Mouse (Mus musculus) intestine, embryonic 14.5 days (tissue): Measurements from ENCODE around the gene Dpp6. TPM values are rescaled to one million over a fixed set of nuclear protein-coding genes. Genes with fewer than 3 reads are reported as not detected.

Experiments used
- ATAC-seq: fragments of 200-750 bp; cut with Nextera tagmentation; replicated peaks from 2 replicates; pipeline ENCODE4 v1.8.0; 2017; ENCODE audit warnings: low read depth, moderate number of reproducible peaks, moderate TSS enrichment, moderate library complexity; ENCODE audit not compliant: low FRiP score, low TSS enrichment
- DNase-seq: peaks from one replicate; pipeline ENCODE4 v3.0.0-alpha.2; 2018; ENCODE audit warnings: low spot score
- H3K27ac ChIP-seq: fragments of 300-500 bp; sonication (generic); 2 replicates; pipeline ENCODE4 v1.5.1; 2014; ENCODE audit warnings: low read depth, mild to moderate bottlenecking, control low read depth
- H3K27me3 ChIP-seq: fragments of 300-500 bp; sonication (generic); replicated peaks from 2 replicates; pipeline ENCODE4 v1.6.1; 2014; ENCODE audit warnings: low read length, control low read depth; ENCODE audit not compliant: control insufficient read depth, insufficient read depth
- H3K36me3 ChIP-seq: fragments of 300-500 bp; sonication (generic); 2 replicates; pipeline ENCODE4 v1.6.1; 2014; ENCODE audit warnings: low read length, control low read depth; ENCODE audit not compliant: control insufficient read depth, insufficient read depth
- H3K4me1 ChIP-seq: fragments of 300-500 bp; sonication (generic); replicated peaks from 2 replicates; pipeline ENCODE4 v1.6.1; 2014; ENCODE audit warnings: low read length, control low read depth, mixed read lengths; ENCODE audit not compliant: control insufficient read depth, insufficient read depth
- H3K4me2 ChIP-seq: fragments of 300-500 bp; sonication (generic); 2 replicates; pipeline ENCODE4 v1.6.1; 2014; ENCODE audit warnings: low read length
- H3K4me3 ChIP-seq: fragments of 300-500 bp; sonication (generic); 2 replicates; pipeline ENCODE4 v1.5.1; 2014; ENCODE audit warnings: low read depth, low read length, control low read depth, mixed read lengths
- H3K9ac ChIP-seq: fragments of 300-500 bp; sonication (generic); 2 replicates; pipeline ENCODE4 v1.6.1; 2014; ENCODE audit warnings: mild to moderate bottlenecking, low read length
- H3K9me3 ChIP-seq: fragments of 300-500 bp; sonication (generic); 2 replicates; pipeline ENCODE4 v1.6.1; 2016; ENCODE audit warnings: low read length, control low read depth; ENCODE audit not compliant: control insufficient read depth
- WGBS: fragments of 180-500 bp; shearing (Covaris S2); extraction: QIAGEN DNeasy Blood & Tissue Kit; methylation state at CpG from one replicate; pipeline ENCODE4 v1.1.7; 2014; 5-methylcytosine and 5-hydroxymethylcytosine counted together
- polyA plus RNA-seq: library from polyadenylated mRNA; unstranded; fragments of >200 nt; fragmentation: Nextera tagmentation; extraction: Ambion mirVana; gene quantifications from 2 replicates; pipeline ENCODE4 v1.2.1, GENCODE M21; 2014

Dpp6 gene
- polyA plus RNA-seq, 1 experiment from 2014 or later = 2.0 TPM

GRCm38 (mm10) chr5:27380656-27381385 is 563.8 kb downstream of the Dpp6 start:
- DNase-seq (no peak), ATAC-seq (no peak)
- WGBS = 77% methylated on average over 4 of the region's 4 CpGs
- Histone ChIP-seq H3K4me2 (no peak overlapping the region), H3K27ac (no peak overlapping the region), H3K4me3 (no peak overlapping the region), H3K9ac (no peak overlapping the region), H3K9me3 (no peaks in the 10 kb centered on the region), H3K27me3 (no peaks in the 10 kb centered on the region), H3K36me3 (no peaks in the 10 kb centered on the region), H3K4me1 (no peaks in the 10 kb centered on the region)

GRCm38 (mm10) chr5:27398371-27398770 is 581.4 kb downstream of the Dpp6 start:
- Histone ChIP-seq H3K9ac (no peak overlapping the region), H3K4me3 (no peak overlapping the region), H3K27me3 (no peaks in the 10 kb centered on the region), H3K36me3 (no peaks in the 10 kb centered on the region), H3K4me1 (no peaks in the 10 kb centered on the region), H3K4me2 (no peak overlapping the region), H3K9me3 (no peaks in the 10 kb centered on the region), H3K27ac (no peak overlapping the region)
- 70% methylated on average over 3 of the region's 3 CpGs for WGBS
- no peak for DNase-seq
- ATAC-seq = no peak

- Histone ChIP-seq H3K27ac (no peak overlapping the region), H3K9me3 (no peaks in the 10 kb centered on the region), H3K9ac (no peak overlapping the region), H3K36me3 (no peaks in the 10 kb centered on the region), H3K4me3 (no peak overlapping the region), H3K27me3 (no peaks in the 10 kb centered on the region), H3K4me1 (no peaks in the 10 kb centered on the region), H3K4me2 (no peak overlapping the region)
- no peak for DNase-seq
- ATAC-seq = no peak
Measured at GRCm38 (mm10) chr5:27399111-27399510, 582.1 kb downstream of the Dpp6 start.

- 91% methylated on average over 1 of the region's 1 CpGs for WGBS
- H3K27me3 ChIP-seq = no peaks in the 10 kb centered on the region
- no peak overlapping the region for H3K4me3 ChIP-seq
- no peak overlapping the region for H3K4me2 ChIP-seq
- H3K9ac ChIP-seq = no peak overlapping the region
- no peaks in the 10 kb centered on the region for H3K4me1 ChIP-seq
- no peak overlapping the region for H3K27ac ChIP-seq
- no peaks in the 10 kb centered on the region for H3K9me3 ChIP-seq
- H3K36me3 ChIP-seq = no peaks in the 10 kb centered on the region
- ATAC-seq = no peak
- DNase-seq = no peak
Measured at GRCm38 (mm10) chr5:27402616-27403015, 585.6 kb downstream of the Dpp6 start.

GRCm38 (mm10) chr5:27408854-27409253 is 591.9 kb downstream of the Dpp6 start:
- H3K9ac ChIP-seq = no peak overlapping the region
- H3K4me3 ChIP-seq = no peak overlapping the region
- no peaks in the 10 kb centered on the region for H3K4me1 ChIP-seq
- DNase-seq (no peak), ATAC-seq (no peak)
- no peaks in the 10 kb centered on the region for H3K27me3 ChIP-seq
- no peaks in the 10 kb centered on the region for H3K9me3 ChIP-seq
- no peak overlapping the region for H3K27ac ChIP-seq
- no peak overlapping the region for H3K4me2 ChIP-seq
- WGBS = 70% methylated on average over 7 of the region's 7 CpGs
- no peaks in the 10 kb centered on the region for H3K36me3 ChIP-seq

GRCm38 (mm10) chr5:27413023-27413422 is 596.0 kb downstream of the Dpp6 start:
- DNase-seq = no peak
- no peak overlapping the region for H3K4me2 ChIP-seq

GRCm38 (mm10) chr5:27415518-27415917 is 598.5 kb downstream of the Dpp6 start:
- no peak overlapping the region for H3K9ac ChIP-seq
- no peak for DNase-seq
- no peak for ATAC-seq
- no peak overlapping the region for H3K4me2 ChIP-seq
- H3K36me3 ChIP-seq = no peaks in the 10 kb centered on the region
- H3K4me1 ChIP-seq = no peaks in the 10 kb centered on the region
- no peak overlapping the region for H3K27ac ChIP-seq
- H3K27me3 ChIP-seq = no peaks in the 10 kb centered on the region
- no peak overlapping the region for H3K4me3 ChIP-seq
- no peaks in the 10 kb centered on the region for H3K9me3 ChIP-seq
- WGBS = 78% methylated on average over 4 of the region's 4 CpGs

More at GRCm38 (mm10) chr5:27413023-27413422, 596.0 kb downstream of the Dpp6 start:
- 60% methylated on average over 3 of the region's 3 CpGs for WGBS
- no peak overlapping the region for H3K4me3 ChIP-seq
- H3K4me1 ChIP-seq = no peaks in the 10 kb centered on the region
- H3K27me3 ChIP-seq = no peaks in the 10 kb centered on the region
- no peak for ATAC-seq
- no peak overlapping the region for H3K9ac ChIP-seq
- no peaks in the 10 kb centered on the region for H3K36me3 ChIP-seq
- H3K9me3 ChIP-seq = no peaks in the 10 kb centered on the region
- no peak overlapping the region for H3K27ac ChIP-seq

- DNase-seq (no peak), ATAC-seq (no peak)
- Histone ChIP-seq H3K36me3 (no peaks in the 10 kb centered on the region), H3K27me3 (no peaks in the 10 kb centered on the region), H3K4me1 (no peaks in the 10 kb centered on the region), H3K9me3 (no peaks in the 10 kb centered on the region), H3K9ac (no peak overlapping the region), H3K4me3 (no peak overlapping the region), H3K27ac (no peak overlapping the region), H3K4me2 (no peak overlapping the region)
- 67% methylated on average over 4 of the region's 4 CpGs for WGBS
Measured at GRCm38 (mm10) chr5:27416571-27416970, 599.6 kb downstream of the Dpp6 start.

- Histone ChIP-seq H3K27me3 (no peaks in the 10 kb centered on the region), H3K27ac (no peak overlapping the region), H3K4me1 (no peaks in the 10 kb centered on the region), H3K9ac (no peak overlapping the region), H3K4me3 (no peak overlapping the region), H3K36me3 (no peaks in the 10 kb centered on the region), H3K4me2 (no peak overlapping the region), H3K9me3 (no peaks in the 10 kb centered on the region)
- DNase-seq (no peak), ATAC-seq (no peak)
- WGBS = 48% methylated on average over 7 of the region's 7 CpGs
Measured at GRCm38 (mm10) chr5:27417398-27417797, 600.4 kb downstream of the Dpp6 start.
